Mouse (Mus musculus) ES-E14 (cell line): ENCODE measurements around the gene Cygb. TPM values are rescaled to one million over a fixed set of nuclear protein-coding genes. Genes with fewer than 3 reads are reported as not detected.

Experiments used
- DNase-seq: peaks from one replicate; pipeline ENCODE4 v3.0.0-alpha.2; 2013; ENCODE audit warnings: low read depth, low spot score
- H3K27ac ChIP-seq: 2 replicates; pipeline ENCODE4 v1.5.1; 2012; ENCODE audit warnings: low read depth, mild to moderate bottlenecking, low read length, moderate library complexity, mixed read lengths; ENCODE audit not compliant: poor library complexity, insufficient read depth, severe bottlenecking
- H3K36me3 ChIP-seq: 2 replicates; pipeline ENCODE4 v1.6.1; 2012; ENCODE audit warnings: mild to moderate bottlenecking, low read length, moderate library complexity, mixed read lengths; ENCODE audit not compliant: control insufficient read depth, poor library complexity, insufficient read depth, severe bottlenecking
- H3K4me1 ChIP-seq, 2 experiments: fragments of 150-350 bp in 1 of 2; sonication (generic) in 1 of 2; 2 replicates each; pipeline ENCODE4 v1.6.1; 2012; ENCODE audit warnings: low read length in 2 of 2, mild to moderate bottlenecking in 1 of 2, mixed read lengths in 1 of 2; ENCODE audit not compliant: control insufficient read depth in 2 of 2, insufficient read depth in 2 of 2, poor library complexity in 1 of 2
- H3K4me3 ChIP-seq, 2 experiments: fragments of 150-350 bp in 1 of 2; sonication (generic) in 1 of 2; 2 replicates each; pipeline ENCODE4 v1.5.1; 2012; ENCODE audit warnings: low read length in 2 of 2, low read depth in 1 of 2, mild to moderate bottlenecking in 1 of 2, mixed read lengths in 1 of 2; ENCODE audit not compliant: insufficient read depth in 1 of 2, poor library complexity in 1 of 2, severe bottlenecking in 1 of 2
- H3K9ac ChIP-seq: 2 replicates; pipeline ENCODE4 v1.6.1; 2012; ENCODE audit warnings: low read depth, mild to moderate bottlenecking, low read length, mixed read lengths; ENCODE audit not compliant: poor library complexity, insufficient read depth, severe bottlenecking
- H3K9me3 ChIP-seq: fragments of 150-350 bp; sonication (generic); 2 replicates; pipeline ENCODE4 v1.6.1; 2012; ENCODE audit warnings: low read depth, mild to moderate bottlenecking, low read length; ENCODE audit not compliant: control insufficient read depth, insufficient read depth
- CHD2 ChIP-seq: IDR thresholded peaks from 2 replicates; pipeline ENCODE4 v1.6.1; 2014; ENCODE audit warnings: mild to moderate bottlenecking, low read depth, low read length, inconsistent platforms
- HCFC1 ChIP-seq: IDR thresholded peaks from 2 replicates; pipeline ENCODE4 v1.6.1; 2012; ENCODE audit warnings: low read length, inconsistent platforms, borderline replicate concordance; ENCODE audit not compliant: insufficient read depth
- MAFK ChIP-seq: IDR thresholded peaks from 2 replicates; pipeline ENCODE4 v1.6.1; 2014; ENCODE audit warnings: mild to moderate bottlenecking, low read depth, low read length, inconsistent platforms; ENCODE audit not compliant: insufficient read depth
- ZC3H11A ChIP-seq: IDR thresholded peaks from 2 replicates; pipeline ENCODE4 v1.6.1; 2012; ENCODE audit warnings: low read depth, mild to moderate bottlenecking, inconsistent platforms, low read length, borderline replicate concordance
- ZNF384 ChIP-seq: IDR thresholded peaks from 2 replicates; pipeline ENCODE4 v1.6.1; 2012; ENCODE audit warnings: low read depth, low read length, inconsistent platforms
- in situ Hi-C, 2 experiments: fragments of 600-800 bp; cut with MboI; formaldehyde crosslinking; loops; one replicate each; pipeline ENCODE4 v1.15.1; 2025; ENCODE audit warnings: low sequenced_read_pairs in 2 of 2, inconsistent platforms in 1 of 2; ENCODE audit not compliant: unreplicated experiment in 2 of 2
- total RNA-seq: library from RNA; depleted of rRNA; stranded (reverse); fragments of 300-350 nt; gene quantifications from 2 replicates; pipeline ENCODE4 v1.2.3, GENCODE M21; 2012; rRNA removed

Cygb gene
- total RNA-seq = 0.37 and 0.40 TPM in 2 replicates

DNA sequence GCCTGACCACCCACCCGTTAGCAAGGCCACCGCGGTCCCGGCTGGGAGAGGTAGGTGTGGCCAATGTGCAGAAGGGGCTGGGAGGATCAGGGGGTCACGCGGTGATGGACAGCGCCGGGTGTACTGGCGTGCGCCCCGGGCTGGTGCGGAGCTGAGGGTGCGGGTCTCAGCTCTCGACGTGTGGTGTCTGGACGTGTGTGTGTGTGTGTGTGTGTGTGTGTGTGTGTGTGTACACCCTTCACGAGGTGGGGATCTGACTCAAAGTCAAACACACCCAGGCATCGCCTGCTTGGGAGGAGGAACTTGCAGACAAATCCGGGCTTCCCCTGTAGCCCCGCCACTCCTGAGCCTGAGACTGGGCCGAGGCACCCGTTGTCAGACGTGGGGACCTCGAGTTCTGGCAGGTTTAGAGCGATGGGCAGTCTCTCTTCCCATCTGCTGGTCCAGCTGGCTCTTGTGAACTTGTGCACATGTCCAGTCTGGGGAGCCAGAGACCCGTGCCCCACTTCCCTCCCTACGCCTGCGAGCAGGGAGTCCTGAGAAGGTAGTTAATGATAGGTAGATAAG lies at the start of gene Cygb:
TSS of gene Cygb (minus strand) at position 59 of the 567 bp plus-strand sequence.
- H3K36me3 ChIP-seq = no peaks in the 10 kb centered on the region
- H3K4me3 ChIP-seq = peak within 1 kb of the TSS; percentile 25 to 66
- in situ Hi-C loops = no loop called here
- peak within 1 kb of the TSS; percentile 50; the same call in 1 of the 2 replicates for H3K9ac ChIP-seq
- H3K27ac ChIP-seq = no peak within 1 kb of the TSS
- no peak for TF ChIP-seq ZC3H11A
- no peak for TF ChIP-seq MAFK
- TF ChIP-seq ZNF384 = no peak
- no peak for TF ChIP-seq HCFC1
- TF ChIP-seq CHD2 = no peak
- no peak for DNase-seq
- H3K9me3 ChIP-seq = no peaks in the 10 kb centered on the region
- peaks cover 0 to 18% of the 10 kb centered on the region in 2 experiments; a peak in 2 of 4 replicates for H3K4me1 ChIP-seq

DNA sequence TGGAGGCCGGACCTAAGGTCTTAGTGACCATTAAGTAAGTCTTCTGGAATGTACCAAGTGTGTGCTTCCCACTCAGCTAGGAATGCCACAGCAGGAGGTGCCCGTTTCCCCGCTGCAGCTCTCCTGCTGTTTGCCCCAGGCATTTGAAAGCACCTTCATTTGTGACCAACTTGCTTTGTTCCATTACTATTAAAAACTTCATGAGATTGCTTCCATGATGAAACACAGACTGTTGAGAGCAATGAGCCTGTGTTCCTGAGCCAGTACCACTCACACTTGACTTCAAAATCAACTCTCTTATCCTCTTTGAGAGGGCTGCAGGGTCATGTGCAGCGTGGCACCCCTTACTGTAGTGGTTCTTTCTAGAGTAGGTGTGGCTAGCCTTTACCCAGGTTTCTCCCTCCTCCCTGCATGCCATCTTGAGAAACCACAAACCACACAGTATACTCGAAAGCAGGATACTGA lies 47.3 kb upstream of the Cygb start:
- no peaks in the 10 kb centered on the region for H3K9me3 ChIP-seq
- no peak for DNase-seq
- TF ChIP-seq ZC3H11A = no peak
- no peak overlapping the region for H3K9ac ChIP-seq
- H3K36me3 ChIP-seq = no peaks in the 10 kb centered on the region
- peak overlapping the region; percentile 6; the same call in 1 of the 2 replicates for H3K27ac ChIP-seq
- in situ Hi-C loops = no loop called here
- no peak overlapping the region for H3K4me3 ChIP-seq
- H3K4me1 ChIP-seq = peaks cover 4 to 27% of the 10 kb centered on the region in 2 experiments; a peak in 2 of 4 replicates

DNA sequence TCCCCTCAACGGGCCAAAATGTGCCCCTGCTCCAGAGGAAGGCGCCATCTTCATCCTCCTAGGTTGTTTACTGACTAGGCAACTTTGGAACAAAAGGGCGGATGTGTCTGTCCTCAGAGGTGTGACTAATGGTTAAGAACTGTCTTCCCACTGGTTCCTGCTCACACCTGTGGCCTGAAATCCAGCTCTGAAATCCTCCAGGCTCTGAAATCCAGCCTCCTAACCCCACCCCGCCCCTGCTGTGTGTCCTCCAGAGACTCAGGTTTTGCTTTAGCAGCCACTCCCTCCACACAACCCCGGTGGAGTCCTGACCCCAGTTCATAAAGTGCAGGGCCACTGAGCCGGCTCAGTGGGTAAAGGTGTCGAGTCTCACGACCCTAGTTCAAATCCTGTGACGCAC lies 43.4 kb upstream of the Cygb start:
- TF ChIP-seq ZC3H11A = no peak
- no peak for TF ChIP-seq ZNF384
- no peak for TF ChIP-seq MAFK
- TF ChIP-seq HCFC1 = no peak
- no peak for TF ChIP-seq CHD2
- H3K9me3 ChIP-seq = no peaks in the 10 kb centered on the region
- in situ Hi-C loops = no loop called here
- DNase-seq = no peak
- no peaks in the 10 kb centered on the region for H3K36me3 ChIP-seq
- peaks cover 4 to 43% of the 10 kb centered on the region in 2 experiments; a peak in 2 of 4 replicates for H3K4me1 ChIP-seq
- H3K4me3 ChIP-seq = no peak overlapping the region; a peak in 1 of 4 replicates
- H3K27ac ChIP-seq = peak overlapping the region; percentile 81
- no peak overlapping the region; the same call in 1 of the 2 replicates for H3K9ac ChIP-seq

DNA sequence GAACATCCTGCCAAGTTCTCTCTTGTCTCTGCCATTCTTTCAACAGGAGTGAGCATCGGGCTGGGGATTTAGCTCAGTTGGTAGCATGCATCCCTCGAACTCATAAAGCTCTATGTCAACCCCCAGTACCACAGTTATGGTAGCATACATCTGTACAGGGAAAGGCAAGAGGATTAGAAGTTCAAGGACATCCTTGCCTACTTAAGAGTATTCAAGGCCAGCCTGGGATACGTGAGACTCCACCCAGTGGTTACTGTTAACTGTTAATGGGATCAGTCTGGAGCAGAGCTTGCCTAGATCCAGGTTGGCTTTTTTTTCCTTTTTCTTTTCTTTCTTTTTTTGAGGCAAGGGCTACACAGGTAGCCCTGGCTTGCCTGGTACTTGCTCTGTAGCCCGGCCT lies 42.3 kb upstream of the Cygb start:
- Histone ChIP-seq H3K4me3 (no peak overlapping the region), H3K36me3 (no peaks in the 10 kb centered on the region), H3K9me3 (no peaks in the 10 kb centered on the region), H3K27ac (no peak overlapping the region), H3K4me1 (peaks cover 4 to 40% of the 10 kb centered on the region in 2 experiments; a peak in 2 of 4 replicates), H3K9ac (peak overlapping the region; percentile 20; the same call in 1 of the 2 replicates)
- in situ Hi-C loops = no loop called here
- DNase-seq = no peak
- no peak for TF ChIP-seq MAFK
- no peak for TF ChIP-seq ZC3H11A
- TF ChIP-seq HCFC1 = no peak
- TF ChIP-seq CHD2 = no peak
